Mouse (Mus musculus) liver, embryonic 11.5 days (tissue): Measurements from ENCODE around the gene Krtap14. TPM values are rescaled to one million over a fixed set of nuclear protein-coding genes. Genes with fewer than 3 reads are reported as not detected.

Experiments used
- ATAC-seq: fragments of 200-750 bp; cut with Nextera tagmentation; replicated peaks from 2 replicates; pipeline ENCODE4 v1.8.0; 2017; ENCODE audit warnings: moderate number of reproducible peaks, mild to moderate bottlenecking, moderate TSS enrichment, moderate library complexity; ENCODE audit not compliant: low FRiP score
- DNase-seq: peaks from one replicate; pipeline ENCODE4 v3.0.0-alpha.2; 2017; ENCODE audit warnings: low spot score
- H3K27ac ChIP-seq: fragments of 300-500 bp; sonication (generic); 2 replicates; pipeline ENCODE4 v1.5.1; 2014; ENCODE audit warnings: mild to moderate bottlenecking, low read depth, low read length, control low read depth
- H3K27me3 ChIP-seq: fragments of 300-500 bp; sonication (generic); replicated peaks from 2 replicates; pipeline ENCODE4 v1.6.1; 2014; ENCODE audit warnings: low read length, mixed read lengths; ENCODE audit not compliant: control insufficient read depth, insufficient read depth
- H3K36me3 ChIP-seq: fragments of 300-500 bp; sonication (generic); 2 replicates; pipeline ENCODE4 v1.6.1; 2014; ENCODE audit warnings: mild to moderate bottlenecking, low read length, moderate library complexity, mixed read lengths; ENCODE audit not compliant: control insufficient read depth, insufficient read depth
- H3K4me1 ChIP-seq: fragments of 300-500 bp; sonication (generic); replicated peaks from 2 replicates; pipeline ENCODE4 v1.6.1; 2014; ENCODE audit warnings: low read length, mixed read lengths; ENCODE audit not compliant: control insufficient read depth, insufficient read depth
- H3K4me2 ChIP-seq: fragments of 300-500 bp; sonication (generic); 2 replicates; pipeline ENCODE4 v1.6.1; 2014; ENCODE audit warnings: mild to moderate bottlenecking, control low read depth, moderate library complexity
- H3K4me3 ChIP-seq: fragments of 300-500 bp; sonication (generic); 2 replicates; pipeline ENCODE4 v1.5.1; 2014; ENCODE audit warnings: low read depth, low read length, control low read depth
- H3K9ac ChIP-seq: fragments of 300-500 bp; sonication (generic); 2 replicates; pipeline ENCODE4 v1.6.1; 2014; ENCODE audit warnings: low read depth, low read length, control low read depth
- H3K9me3 ChIP-seq: fragments of 300-500 bp; sonication (generic); 2 replicates; pipeline ENCODE4 v1.6.1; 2016; ENCODE audit warnings: low read length, inconsistent platforms, mixed read lengths; ENCODE audit not compliant: control insufficient read depth
- WGBS: fragments of 180-500 bp; shearing (Covaris S2); extraction: QIAGEN DNeasy Blood & Tissue Kit; methylation state at CpG from one replicate; pipeline ENCODE4 v1.1.7; 2014; 5-methylcytosine and 5-hydroxymethylcytosine counted together
- polyA plus RNA-seq: library from polyadenylated mRNA; unstranded; fragments of >200 nt; fragmentation: Nextera tagmentation; extraction: Ambion mirVana; gene quantifications from 2 replicates; pipeline ENCODE4 v1.2.1, GENCODE M21; 2014

Gene Krtap14
- polyA plus RNA-seq, 1 experiment from 2014 or later = not detected

- Histone ChIP-seq H3K9me3 (no peaks in the 10 kb centered on the region), H3K4me1 (no peaks in the 10 kb centered on the region), H3K4me3 (no peak within 1 kb of the TSS), H3K9ac (no peak within 1 kb of the TSS), H3K36me3 (no peaks in the 10 kb centered on the region), H3K27me3 (no peaks in the 10 kb centered on the region), H3K4me2 (no peak within 1 kb of the TSS), H3K27ac (no peak within 1 kb of the TSS)
- no peak for DNase-seq
- ATAC-seq = no peak
- 78% methylated on average over 3 of the region's 3 CpGs for WGBS
These were observed 5.9 kb downstream of the Krtap14 start, which contains the start of gene Krtap15 for GRCm38 (mm10) chr16:88820066-88820465. Gene Krtap15, plus strand, starts transcription at chr16:88820215.

- Histone ChIP-seq H3K9ac (no peak within 1 kb of the TSS), H3K9me3 (no peaks in the 10 kb centered on the region), H3K27me3 (no peaks in the 10 kb centered on the region), H3K4me1 (no peaks in the 10 kb centered on the region), H3K36me3 (no peaks in the 10 kb centered on the region), H3K27ac (no peak within 1 kb of the TSS), H3K4me3 (no peak within 1 kb of the TSS), H3K4me2 (no peak within 1 kb of the TSS)
- WGBS = 67% methylated on average over 2 of the region's 2 CpGs
- no peak for ATAC-seq
- DNase-seq = no peak
These were observed 14.1 kb downstream of the Krtap14 start, which contains the start of gene Gm20741 for GRCm38 (mm10) chr16:88811827-88812226. Gene Gm20741, minus strand, starts transcription at chr16:88812220.

GRCm38 (mm10) chr16:88786786-88787185 lies 39.2 kb downstream of the Krtap14 start:
- 77% methylated on average over 2 of the region's 2 CpGs for WGBS
- no peak overlapping the region for H3K9ac ChIP-seq
- H3K4me2 ChIP-seq = no peak overlapping the region
- no peaks in the 10 kb centered on the region for H3K9me3 ChIP-seq
- no peak overlapping the region for H3K27ac ChIP-seq
- no peaks in the 10 kb centered on the region for H3K36me3 ChIP-seq
- H3K4me1 ChIP-seq = no peaks in the 10 kb centered on the region
- no peaks in the 10 kb centered on the region for H3K27me3 ChIP-seq
- ATAC-seq (no peak), DNase-seq (no peak)
- H3K4me3 ChIP-seq = no peak overlapping the region

- ATAC-seq = no peak
- Histone ChIP-seq H3K4me3 (no peak within 1 kb of the TSS), H3K4me2 (no peak within 1 kb of the TSS), H3K9ac (no peak within 1 kb of the TSS), H3K36me3 (no peaks in the 10 kb centered on the region), H3K4me1 (no peaks in the 10 kb centered on the region), H3K27ac (no peak within 1 kb of the TSS), H3K9me3 (no peaks in the 10 kb centered on the region), H3K27me3 (no peaks in the 10 kb centered on the region)
- 81% methylated on average over 5 of the region's 6 CpGs for WGBS
- DNase-seq = no peak
These were observed 48.3 kb downstream of the Krtap14 start, which contains the start of gene Gm5965 for GRCm38 (mm10) chr16:88777596-88777995. Gene Gm5965, plus strand, starts transcription at chr16:88777896.

- DNase-seq = no peak
- no peak for ATAC-seq
- Histone ChIP-seq H3K4me2 (no peak within 1 kb of the TSS), H3K27ac (no peak within 1 kb of the TSS), H3K9ac (no peak within 1 kb of the TSS), H3K27me3 (no peaks in the 10 kb centered on the region), H3K36me3 (no peaks in the 10 kb centered on the region), H3K4me3 (no peak within 1 kb of the TSS), H3K9me3 (no peaks in the 10 kb centered on the region), H3K4me1 (no peaks in the 10 kb centered on the region)
- WGBS = 76% methylated on average over 2 of the region's 2 CpGs
These were observed 51.8 kb downstream of the Krtap14 start, which contains the start of gene 2310057N15Rik for GRCm38 (mm10) chr16:88774106-88774505. Gene 2310057N15Rik, minus strand, starts transcription at chr16:88774206.

Other genes starting within 250 kb of the Krtap14 start
- gene Krtap24-1, start 213.9 kb downstream of the Krtap14 start, polyA plus RNA-seq = not detected in 2 replicates
- not detected in 2 replicates for gene 2310079G19Rik, start 198.5 kb downstream of the Krtap14 start, polyA plus RNA-seq
- gene Krtap26-1, start 178.3 kb downstream of the Krtap14 start, polyA plus RNA-seq = not detected in 2 replicates
- gene Krtap27-1, start 154.5 kb downstream of the Krtap14 start, polyA plus RNA-seq = not detected in 2 replicates
- gene 2310061N02Rik, start 118.2 kb downstream of the Krtap14 start, polyA plus RNA-seq = not detected in 2 replicates
- gene Krtap13-1, start 97.3 kb downstream of the Krtap14 start, polyA plus RNA-seq = not detected in 2 replicates
- not detected in 2 replicates for gene Krtap13, start 74.5 kb downstream of the Krtap14 start, polyA plus RNA-seq
- not detected in 2 replicates for gene 2310034C09Rik, start 67.3 kb downstream of the Krtap14 start, polyA plus RNA-seq
- gene 2310057N15Rik, start 51.9 kb downstream of the Krtap14 start, polyA plus RNA-seq = not detected in 2 replicates
- gene Gm5965, start 48.2 kb downstream of the Krtap14 start, polyA plus RNA-seq = not detected in 2 replicates
- gene Gm20741, start 13.9 kb downstream of the Krtap14 start, polyA plus RNA-seq = not detected in 2 replicates
- 0.22 TPM in 1 of 2 replicates, not detected in the other for gene Krtap15, start 5.9 kb downstream of the Krtap14 start, polyA plus RNA-seq
- not detected in 2 replicates for gene Krtap19-1, start 43.3 kb upstream of the Krtap14 start, polyA plus RNA-seq
- not detected in 2 replicates for gene Krtap19-2, start 48.1 kb upstream of the Krtap14 start, polyA plus RNA-seq
- gene Krtap19-3, start 51.9 kb upstream of the Krtap14 start, polyA plus RNA-seq = not detected in 2 replicates
- not detected in 2 replicates for gene Krtap19-4, start 58.9 kb upstream of the Krtap14 start, polyA plus RNA-seq
- not detected in 2 replicates for gene Krtap19-5, start 70.3 kb upstream of the Krtap14 start, polyA plus RNA-seq
- not detected in 2 replicates for gene Krtap19-9b, start 106.1 kb upstream of the Krtap14 start, polyA plus RNA-seq
- gene Krtap16-3, start 136.7 kb upstream of the Krtap14 start, polyA plus RNA-seq = not detected in 2 replicates
- not detected in 2 replicates for gene Krtap22-2, start 184.6 kb upstream of the Krtap14 start, polyA plus RNA-seq
- gene Gm10229, start 189.1 kb upstream of the Krtap14 start, polyA plus RNA-seq = not detected in 2 replicates
- gene Krtap6-1, start 205.6 kb upstream of the Krtap14 start, polyA plus RNA-seq = not detected in 2 replicates
- gene Gm10228, start 215.3 kb upstream of the Krtap14 start, polyA plus RNA-seq = not detected in 2 replicates
- gene Krtap6-5, start 221.7 kb upstream of the Krtap14 start, polyA plus RNA-seq = not detected in 2 replicates
- not detected in 2 replicates for gene 1110025L11Rik, start 237.9 kb upstream of the Krtap14 start, polyA plus RNA-seq